Mouse (Mus musculus) thymus, postnatal 14 days (tissue): Measurements from ENCODE around the gene Tspan18.

Source experiments
- DNase-seq: peaks from one replicate; pipeline ENCODE4 v3.0.0; 2021

The Tspan18 gene

DNA sequence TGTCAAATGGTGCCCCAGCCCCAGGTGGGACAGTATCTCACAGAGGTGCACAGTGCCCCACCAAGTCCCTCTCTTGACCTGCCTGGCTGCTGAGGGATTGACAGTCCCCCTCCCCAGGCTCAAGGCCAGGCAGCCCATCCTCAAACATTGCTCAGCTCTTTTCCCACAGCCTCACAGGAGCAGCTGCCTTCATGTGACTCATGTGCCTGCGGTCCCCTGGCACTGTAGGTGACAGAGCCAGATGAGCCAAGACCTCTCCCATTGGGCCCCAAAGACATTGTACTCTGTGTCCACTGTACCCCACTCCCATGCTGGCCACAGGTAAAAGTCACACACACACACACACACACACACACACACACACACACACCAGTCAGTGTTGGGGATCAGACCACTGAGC, 128.2 kb downstream of the Tspan18 start:
- no peak for DNase-seq

DNA sequence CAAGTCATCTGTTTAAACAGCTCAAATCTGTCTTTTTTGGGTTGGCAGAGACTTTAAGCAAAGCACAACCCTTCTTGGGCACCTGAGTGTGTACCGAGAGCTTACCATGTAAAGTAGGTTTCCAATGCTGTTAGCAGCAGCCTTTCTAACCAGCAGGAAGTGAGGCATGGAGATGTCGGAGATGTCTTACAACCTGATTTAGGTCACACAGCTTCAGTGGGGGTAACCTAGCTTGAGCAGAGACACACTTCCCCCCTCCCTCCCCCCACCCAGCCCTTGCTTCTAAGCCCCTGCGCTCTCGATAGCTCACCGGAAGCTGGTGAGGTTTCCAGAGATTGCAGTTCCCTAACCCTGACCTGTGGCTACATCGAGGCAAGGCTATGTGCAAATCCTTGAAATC, 129.7 kb downstream of the Tspan18 start:
- peak; percentile 60 for DNase-seq

DNA sequence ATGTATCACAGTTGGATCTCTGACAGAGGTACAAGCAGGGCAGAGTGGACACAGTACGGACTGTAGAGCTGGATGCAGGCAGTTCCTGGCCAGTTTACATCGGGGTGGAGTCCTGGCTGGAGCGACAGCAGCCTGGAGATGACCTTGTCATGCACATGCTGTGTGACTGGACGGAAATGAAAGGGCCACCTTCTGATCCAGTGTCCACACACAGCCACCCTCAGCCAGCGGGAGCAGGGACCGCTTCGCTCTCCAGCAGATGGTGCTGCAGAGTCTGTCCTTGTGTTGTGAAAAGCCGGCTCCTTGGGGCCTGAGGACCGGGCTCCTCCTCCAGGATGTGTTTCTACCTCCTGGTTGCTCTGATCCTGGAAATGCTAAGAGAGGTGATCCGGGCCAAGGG, 130.6 kb downstream of the Tspan18 start:
- peak; percentile 76 for DNase-seq

DNA sequence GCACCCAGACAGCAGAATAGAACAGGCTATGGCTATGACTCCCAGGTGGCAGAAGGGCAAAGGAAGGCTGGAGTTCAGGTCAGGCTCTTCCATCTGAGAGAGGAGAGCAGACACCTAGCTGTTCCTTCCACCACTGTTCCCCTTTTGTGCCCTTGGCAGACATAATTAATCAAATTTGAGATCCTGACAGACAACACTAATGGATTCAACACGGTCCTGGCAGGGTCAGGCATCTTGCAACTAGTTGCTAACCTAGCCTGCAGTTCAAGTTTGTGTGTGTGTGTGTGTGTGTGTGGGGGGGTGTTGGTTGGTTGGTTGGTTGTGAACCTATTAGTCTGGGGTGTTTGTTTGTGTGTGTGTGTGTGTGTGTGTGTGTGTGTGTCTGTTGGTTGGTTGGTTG, 131.5 kb downstream of the Tspan18 start:
- DNase-seq: no peak

DNA sequence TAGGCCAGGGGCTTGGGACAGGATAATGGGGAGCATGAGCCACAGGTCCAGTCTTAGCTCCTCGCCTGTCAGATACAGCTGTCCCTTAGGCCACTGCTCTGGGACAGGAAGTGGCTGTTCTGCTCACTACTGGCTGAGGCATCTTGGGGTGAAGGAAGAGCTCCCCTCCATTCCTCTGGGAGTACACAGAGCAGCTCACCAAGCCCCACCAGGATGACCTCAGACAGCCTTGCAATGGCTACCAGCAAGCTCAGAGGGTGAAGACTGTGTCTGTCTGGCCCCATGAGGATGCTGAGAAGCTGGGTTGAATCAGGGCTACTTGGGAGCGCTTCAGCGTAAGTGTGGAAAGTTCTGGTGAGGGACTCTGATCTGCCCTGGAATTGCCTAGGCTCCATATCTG, 132.3 kb downstream of the Tspan18 start:
- no peak for DNase-seq

DNA sequence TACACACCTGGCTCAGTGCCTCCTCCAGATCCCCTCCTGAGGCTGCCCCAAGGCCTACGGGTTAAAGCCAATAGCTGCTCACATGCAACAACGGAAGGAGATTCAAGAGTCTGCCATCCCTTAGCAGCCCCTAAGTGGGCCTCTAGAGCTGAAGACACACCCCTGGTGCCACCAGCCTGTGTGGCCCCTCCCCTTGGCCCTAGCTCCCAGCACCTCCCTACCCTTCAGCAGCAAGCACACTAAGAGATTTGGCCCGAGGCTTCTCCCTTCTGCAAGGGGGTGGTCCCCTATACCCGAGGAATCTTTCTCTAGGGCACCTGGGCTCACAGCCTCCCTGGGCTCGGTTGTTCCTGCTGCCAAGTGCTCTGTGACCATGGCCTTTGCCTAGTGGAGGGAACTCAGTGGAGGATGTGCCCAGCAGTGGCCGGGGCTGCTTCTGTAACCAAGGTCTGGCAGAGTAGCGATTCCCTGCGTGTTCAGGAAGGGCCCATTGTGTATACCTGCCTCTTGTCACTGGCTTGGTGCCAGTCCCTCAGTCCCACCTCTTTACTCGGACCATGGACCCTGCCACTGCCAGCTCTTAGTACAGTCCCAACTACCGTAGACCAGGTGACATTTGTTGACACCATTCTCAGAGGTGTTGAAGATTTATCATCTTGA, 133.5 kb downstream of the Tspan18 start:
- peak; percentile 65 for DNase-seq

DNA sequence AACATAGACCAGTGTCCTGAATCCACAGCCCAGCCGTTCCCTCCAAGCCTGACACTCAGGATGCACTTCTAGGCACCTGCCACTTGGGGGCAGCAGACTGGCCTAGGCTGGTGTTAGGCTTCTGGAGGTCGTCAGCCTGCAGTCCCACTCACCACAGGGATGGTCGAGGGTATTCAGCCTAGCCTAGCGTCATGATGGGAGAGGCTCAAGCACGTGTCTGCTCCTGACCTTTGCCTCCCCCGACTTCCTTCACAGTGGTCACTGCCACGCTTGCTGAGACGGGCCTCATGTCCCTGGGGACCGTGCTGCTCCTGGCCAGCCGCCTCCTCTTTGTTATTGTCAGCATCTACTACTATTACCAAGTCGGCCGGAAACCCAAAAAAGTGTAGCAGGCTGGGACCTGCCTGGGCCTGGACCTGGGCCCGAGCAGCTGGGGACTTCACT, 134.8 kb downstream of the Tspan18 start:
- peak; percentile 74 for DNase-seq

DNA sequence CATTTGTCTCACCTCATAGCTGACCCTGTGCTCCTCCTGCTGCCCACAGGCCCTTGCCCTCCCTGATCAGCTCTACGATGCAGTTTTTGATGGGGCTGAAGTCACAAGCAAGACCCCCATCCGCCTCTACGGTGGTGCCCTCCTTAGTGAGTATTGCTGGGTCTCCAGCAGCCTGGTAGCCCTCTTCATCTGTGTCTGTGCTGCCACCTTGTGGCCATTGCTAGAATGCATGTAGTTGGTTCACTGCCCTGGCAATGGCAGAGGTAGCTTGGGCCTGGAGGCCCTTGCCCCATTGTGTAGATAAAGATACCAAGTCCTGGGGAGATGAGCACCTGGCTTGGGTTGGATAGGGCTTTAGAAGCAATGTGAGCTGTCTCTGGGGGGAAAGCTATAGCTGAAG, 135.5 kb downstream of the Tspan18 start:
- peak; percentile 97 for DNase-seq

DNA sequence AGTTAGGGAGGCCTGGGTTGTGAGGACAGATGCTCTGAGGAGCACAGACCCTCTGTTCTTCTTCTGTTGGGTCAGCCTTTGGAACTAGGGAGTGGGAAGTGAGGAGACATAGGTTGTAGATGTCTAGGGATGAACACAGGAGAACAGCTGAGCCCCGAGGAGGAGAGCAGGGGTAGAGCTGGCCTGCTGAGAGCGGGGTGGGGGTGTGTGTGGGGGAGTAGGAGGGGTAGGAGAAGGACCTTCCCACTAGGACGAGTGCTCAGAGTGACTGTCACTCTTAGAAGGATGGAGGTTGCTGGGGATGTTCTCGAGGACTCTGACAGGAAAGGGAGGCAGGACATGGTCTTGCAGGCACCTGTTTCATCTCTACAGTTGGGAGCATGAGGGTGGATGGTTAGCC, 140.5 kb downstream of the Tspan18 start:
- DNase-seq: peak; percentile 51

DNA sequence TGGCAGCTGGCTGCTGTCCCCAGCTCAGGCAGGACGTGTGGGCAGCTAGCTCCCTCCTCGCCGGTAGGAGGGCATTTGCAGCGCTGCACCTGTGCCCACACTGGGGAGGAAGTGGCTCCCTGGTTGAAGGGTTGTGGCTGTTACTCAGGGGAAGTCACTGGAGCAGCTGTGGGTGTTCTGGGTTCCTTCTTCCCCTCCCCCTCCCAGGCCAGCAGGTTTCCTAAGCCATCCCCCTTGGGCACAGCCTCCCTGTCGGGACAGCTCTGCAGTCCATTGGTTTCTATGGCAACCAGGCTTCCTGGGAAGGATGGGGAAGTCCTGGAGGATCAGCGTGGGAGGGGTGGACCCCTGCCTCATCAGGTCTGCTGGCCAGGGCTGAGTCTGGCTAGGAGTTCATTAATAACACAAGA, 141.6 kb downstream of the Tspan18 start:
- DNase-seq: peak; percentile 95

DNA sequence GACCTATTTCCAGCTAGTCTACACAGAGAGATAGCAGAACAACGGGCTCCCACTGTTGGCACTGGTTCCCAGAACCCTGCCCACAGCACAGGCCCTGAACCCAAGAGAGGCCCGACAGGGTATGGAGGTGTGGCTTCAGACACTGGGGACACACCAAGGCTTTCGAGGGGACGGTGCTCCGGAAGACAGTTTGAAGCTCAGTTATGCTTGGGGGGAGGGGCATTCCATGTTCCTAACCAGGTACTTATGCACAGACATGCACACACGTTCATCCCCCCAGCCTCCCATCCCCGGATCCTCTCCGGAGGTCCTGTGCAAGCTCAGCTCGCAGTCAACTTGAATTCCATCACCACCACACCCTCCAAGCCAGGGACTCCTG, 142.1 kb downstream of the Tspan18 start:
- peak; percentile 85 for DNase-seq

DNA sequence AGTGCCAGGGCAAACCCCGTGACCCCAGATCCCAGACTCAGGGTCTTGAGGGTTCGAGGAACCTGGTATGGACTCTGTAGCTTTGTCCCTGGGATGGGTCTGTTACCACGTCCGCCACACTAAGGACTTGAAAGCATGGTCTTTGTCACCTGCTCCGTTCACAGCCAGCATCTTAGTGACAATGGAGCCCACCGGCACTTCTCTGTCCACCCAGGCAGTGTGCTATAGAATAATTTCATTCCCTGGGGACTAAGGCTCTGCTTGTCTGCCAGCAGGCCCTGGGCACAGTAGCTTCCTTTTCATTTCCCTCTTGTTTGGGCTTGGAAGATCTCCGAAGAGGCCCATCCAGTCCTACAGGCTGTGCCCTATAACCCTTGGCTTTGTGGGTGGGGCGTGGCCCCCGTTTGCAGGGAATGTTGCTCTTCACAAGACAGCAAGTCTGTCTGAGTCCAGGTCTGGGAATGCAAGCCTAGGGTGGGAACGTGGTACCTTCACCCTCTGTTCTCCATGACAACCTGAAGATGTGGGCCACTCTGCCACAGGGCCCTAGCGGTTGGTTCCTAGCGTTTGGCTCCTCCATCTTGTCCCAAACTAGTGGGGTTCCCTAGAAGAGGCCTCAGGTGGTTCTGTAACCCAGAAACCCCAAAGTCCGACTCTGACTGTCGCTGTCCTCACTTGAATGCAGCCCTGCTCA, 142.7 kb downstream of the Tspan18 start:
- DNase-seq: no peak

DNA sequence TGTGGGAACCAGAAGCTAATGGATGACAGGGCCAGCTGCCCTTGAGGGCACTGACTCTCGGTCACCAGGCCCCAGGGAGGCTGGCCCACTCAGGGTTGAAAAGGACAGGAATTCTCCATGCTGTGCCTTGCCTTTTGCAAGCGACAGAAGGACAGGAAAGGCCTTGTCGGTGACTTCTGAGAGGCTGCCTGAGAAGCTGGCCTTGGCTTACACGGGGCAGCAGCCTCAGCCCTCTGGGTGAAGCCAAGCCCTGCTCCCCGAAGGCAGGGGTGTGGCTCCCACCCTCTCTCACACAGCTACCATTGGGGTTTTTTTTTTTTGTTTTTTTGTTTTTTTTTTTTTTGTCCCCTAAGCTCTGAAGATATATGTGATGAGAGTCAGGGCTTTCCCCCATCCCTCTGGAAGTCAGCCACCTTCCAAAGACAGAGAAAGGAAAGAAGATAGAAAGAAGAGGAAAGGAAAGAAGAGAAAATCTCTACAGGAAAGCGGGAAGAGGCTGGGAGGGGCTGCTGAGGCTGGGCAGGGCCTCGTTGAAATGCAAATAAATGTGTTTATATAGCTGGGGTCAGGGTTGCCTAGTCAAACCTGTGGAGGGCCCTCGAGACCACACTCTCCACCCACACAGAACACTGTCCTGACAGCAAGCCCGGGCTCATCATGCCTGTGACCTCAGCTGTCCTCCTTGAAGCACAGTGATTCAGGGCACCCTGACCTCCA, 143.4 kb downstream of the Tspan18 start:
- DNase-seq: peak; percentile 66

DNA sequence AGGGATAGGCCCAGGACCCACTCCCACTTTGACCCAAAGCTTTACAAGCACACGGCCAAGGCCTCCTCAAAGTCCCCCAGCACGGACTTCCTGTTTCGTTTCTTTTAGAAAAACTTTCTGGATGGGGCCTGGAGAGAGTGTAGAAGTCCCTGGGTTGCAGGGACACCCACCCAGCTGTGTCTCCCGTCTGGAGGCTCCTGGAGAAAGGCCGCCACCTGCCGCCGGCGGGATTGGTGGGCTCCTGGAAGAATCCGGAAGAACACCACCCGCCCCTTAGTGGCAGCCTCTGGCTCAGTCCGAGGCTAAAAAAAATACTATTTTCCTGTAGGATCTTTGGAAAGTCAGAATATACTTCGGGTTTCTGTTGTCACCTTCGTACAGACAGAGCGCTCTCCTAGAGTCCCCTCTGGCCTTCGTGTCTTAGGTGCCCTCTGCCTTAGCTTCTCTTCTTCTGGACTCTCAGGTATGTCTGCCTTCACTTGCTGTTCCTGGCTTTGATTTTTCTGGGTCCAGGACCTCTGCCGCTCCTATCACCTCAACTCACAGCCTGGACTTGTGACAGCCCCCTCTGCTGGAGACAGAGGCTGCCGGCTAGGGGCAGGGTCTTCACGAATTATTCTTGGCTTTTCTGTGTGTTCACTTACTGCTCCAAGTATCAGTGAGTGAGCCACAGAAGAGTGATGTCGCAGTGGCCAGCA, 145.4 kb downstream of the Tspan18 start:
- peak; percentile 77 for DNase-seq

DNA sequence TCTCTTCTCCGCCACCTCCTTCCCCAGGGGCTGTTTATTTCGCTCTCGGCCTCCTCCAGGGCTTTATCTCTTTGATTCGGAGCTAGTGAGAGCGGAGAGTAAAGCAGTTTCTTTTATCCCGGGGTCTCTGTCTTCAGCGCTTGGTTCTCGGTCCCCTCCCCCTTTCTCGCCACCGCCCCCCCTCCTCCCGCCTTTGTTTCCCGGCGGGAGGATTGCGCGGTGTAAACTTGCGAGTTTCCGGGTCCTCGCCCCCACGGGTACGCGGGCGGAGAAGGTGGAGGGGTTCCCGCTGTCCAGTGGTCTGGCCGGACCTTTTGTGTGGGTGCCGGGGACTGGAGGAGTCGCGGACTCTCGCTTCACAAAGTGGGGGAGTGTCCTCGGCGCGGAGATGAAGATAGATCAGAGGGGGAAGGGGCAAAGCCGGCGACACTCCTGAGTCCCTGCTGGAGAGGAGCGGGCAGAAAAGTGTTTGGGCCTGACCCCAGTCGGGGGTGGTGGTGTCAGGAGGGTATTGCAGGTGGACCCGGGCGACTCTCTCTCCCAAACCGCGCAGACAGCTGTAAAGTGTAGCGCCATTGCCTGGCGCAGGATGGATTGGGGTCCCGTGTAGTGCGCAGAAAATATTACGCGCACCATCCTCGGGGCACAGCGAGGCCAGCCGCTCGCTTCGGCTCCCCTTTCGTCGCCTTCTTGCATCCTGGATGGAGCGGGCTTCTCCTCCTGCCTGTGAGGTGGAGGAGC, 146.1 kb downstream of the Tspan18 start:
- DNase-seq: peak; percentile 76

DNA sequence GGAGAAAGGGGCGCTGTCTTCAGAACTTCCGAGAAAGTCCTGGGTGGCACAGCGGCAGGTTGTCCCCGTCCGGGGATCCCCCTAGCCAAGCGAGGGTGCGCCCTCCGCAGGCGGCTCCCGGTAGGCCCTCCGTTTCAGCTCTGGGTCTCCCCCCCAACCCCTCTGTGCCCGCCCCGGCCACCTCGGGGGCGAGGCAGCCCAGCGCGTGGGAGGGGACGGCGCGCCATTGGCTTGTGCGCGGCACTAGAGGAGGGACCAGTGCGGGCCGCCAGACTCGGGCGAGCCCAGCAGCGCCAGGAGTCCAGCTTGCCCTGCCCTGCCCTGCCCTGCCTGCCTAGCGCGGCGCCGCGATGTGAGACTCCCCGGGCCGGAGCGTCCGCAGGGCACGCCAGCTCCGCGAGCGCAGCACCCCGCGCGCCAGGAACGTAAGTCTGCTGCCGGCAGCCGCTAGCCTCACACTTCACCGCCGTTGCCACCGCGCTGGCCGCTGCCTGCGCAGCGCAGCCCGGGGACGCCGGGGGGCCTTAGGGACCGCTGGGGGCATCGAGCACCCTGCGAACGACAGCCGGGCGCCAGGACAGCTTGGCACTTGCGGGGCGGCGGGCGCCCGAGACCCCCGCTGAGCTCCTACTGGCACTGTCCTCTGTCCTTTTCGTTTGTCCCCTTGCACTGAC, 146.8 kb downstream of the Tspan18 start, which contains the start of gene Trp53i11:
Trp53i11 (plus strand) TSS at position 226 of the 674 bp plus-strand sequence.
- peak; percentile 99 for DNase-seq

DNA sequence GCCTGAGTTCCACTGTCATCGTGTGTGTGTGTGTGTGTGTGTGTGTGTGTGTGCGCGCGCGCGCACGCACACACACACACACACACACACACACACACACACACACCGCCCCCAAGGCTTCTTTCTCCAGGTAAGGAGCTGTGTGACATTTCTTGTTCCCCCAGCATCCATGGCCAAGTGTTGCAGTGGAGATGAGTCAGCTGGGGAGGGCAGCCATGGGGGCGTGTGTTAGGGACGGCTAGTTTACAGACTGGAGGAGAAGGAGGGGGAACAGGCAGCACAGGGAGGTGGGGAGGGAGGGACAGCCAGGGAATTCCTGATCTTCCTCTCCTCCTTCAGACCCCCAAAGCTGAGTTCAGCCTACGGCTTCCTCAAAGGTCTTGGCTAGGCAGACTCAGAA, 151.4 kb downstream of the Tspan18 start:
- DNase-seq: no peak

DNA sequence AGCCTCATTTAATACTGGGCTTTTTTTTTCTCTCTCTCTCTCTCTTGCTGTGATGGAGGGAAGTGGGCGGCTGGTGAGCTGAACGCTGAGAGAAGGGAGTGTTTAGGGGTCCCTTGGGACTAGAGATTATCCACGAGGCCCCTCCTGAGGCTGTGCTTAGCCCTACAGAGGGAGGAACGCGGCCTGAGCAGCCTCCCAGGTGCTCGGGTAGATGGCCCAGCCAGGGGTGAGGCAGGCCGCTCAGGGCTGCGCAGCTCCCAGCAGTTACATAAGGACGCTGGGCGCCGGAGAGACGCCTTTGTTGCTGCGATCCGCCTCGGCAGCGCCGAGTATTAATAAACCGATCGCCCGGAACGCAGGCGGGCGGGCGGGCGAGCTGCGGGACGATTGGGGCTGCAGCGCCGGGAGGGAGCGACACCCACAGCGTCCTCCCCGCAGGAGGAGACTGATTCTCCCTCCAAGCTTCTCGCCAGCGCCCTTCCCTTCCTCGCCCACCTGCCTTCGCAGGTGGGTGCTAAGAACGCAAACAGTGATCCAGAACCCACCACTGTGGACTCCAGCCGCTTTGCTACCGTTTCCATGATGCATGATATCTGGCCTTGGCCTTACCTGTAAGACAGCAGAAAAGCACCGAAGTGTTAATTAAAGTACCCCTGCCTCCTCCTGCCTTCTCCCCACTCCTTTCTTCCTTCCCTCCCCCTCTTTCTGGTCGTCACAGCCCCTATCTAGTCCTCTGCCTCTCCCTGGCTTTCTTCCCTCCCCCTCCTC, 154.0 kb downstream of the Tspan18 start:
- DNase-seq: peak; percentile 49

DNA sequence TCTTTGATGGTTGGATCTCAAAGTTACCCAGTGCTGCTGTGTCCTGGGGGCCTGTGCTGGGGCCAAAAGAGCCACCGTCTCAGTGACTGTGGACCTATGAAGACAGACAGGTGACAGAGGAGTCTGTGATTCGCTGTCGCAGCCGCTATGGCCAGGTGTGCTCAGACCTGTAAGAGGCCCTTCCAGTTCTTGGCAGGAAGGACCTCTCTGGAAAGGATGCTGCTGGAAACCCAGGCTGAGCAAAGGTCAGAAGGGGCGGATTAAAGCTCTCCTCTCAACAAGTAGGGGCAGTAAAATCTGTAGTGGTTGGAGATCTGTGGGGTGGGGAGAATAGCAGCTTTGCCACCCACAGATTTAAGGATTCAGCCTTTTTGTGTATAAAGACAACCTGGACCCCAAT, 154.7 kb downstream of the Tspan18 start:
- no peak for DNase-seq

DNA sequence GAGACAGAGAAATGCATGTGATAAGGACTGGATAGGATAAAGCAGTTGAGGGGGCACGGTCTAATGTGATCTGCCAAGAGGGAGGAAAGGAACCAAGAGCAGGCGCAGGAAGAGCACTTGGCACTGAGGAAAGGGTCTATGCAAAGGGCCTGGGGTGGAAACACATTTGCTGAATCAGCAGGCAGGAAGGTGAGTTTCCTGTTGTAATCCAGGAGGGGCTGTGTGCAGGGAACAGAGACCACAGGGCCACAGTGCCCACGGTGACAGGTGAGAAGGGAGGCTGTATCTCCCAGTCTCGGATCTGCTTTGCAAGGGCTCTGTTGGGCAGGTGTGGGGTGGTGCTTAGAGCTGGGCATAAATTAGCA, 156.0 kb downstream of the Tspan18 start:
- peak; percentile 51 for DNase-seq

DNA sequence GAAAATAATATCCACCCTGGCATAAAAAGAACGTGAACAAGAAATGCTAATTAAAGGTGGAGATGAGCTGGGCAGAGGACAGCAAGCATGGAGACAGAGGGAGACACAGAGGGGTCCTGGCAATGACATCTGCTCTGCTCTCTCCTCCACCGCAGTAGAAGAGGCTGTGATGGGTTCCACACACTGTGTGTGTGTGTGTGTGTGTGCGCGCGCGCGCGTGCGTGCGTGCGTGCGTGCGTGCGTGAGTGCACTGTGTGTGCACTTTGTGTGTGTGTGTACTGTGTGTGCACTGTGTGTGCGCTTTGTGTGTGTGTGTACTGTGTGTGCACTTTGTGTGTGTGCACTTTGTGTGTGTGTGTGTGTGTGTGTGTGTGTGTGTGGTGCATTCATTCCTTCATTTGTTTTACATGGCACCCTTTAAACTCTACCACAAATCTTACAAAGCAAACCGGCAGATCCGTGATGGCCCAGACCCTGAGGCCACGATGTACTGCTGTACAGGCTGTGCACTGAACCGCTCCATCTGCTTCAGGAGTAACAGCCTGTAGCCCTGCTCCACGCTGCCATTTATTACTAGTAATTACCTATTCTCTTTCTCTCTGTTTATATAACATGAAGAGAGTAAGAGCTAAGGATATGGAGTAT, 156.5 kb downstream of the Tspan18 start:
- DNase-seq: peak; percentile 30
